Mouse (Mus musculus) megakaryocyte-erythroid progenitor cell, adult 5-6 weeks (primary cell): ENCODE results near the gene Vwa5b2. TPM values are rescaled to one million over a fixed set of nuclear protein-coding genes. Genes with fewer than 3 reads are reported as not detected.
A peak's percentile ranks its signal among the peaks of the same experiment; 100 is the strongest.

Experiments
- ATAC-seq: replicated peaks from 2 replicates; pipeline ENCODE4 v1.8.0; 2016; ENCODE audit warnings: mild to moderate bottlenecking, inconsistent platforms; ENCODE audit not compliant: severe bottlenecking, poor library complexity, low FRiP score, low TSS enrichment
- total RNA-seq, 2 experiments: library from RNA; stranded (forward) in 1 of 2; stranded (reverse) in 1 of 2; fragments of 200-1000, 215-1000 nt in 1 of 2; fragments of >200 nt in 1 of 2; fragmentation: Nextera tagmentation in 1 of 2; gene quantifications; 2 replicates each; pipeline ENCODE4 v1.2.3; 2014 to 2017

Gene Vwa5b2
- not detected in 2 replicates for total RNA-seq (2014; fragmentation: Nextera tagmentation)
- not detected in 2 replicates for total RNA-seq (2017)

GRCm38 (mm10) chr16:20589366-20589938 lies at the start of gene Vwa5b2:
Vwa5b2 (plus strand) TSS chr16:20589471.
- no peak for ATAC-seq

GRCm38 (mm10) chr16:20539649-20540048 lies 49.6 kb upstream of the Vwa5b2 start:
- ATAC-seq: no peak

GRCm38 (mm10) chr16:20540438-20540837 lies 48.8 kb upstream of the Vwa5b2 start:
- no peak for ATAC-seq

GRCm38 (mm10) chr16:20545696-20546095 lies 43.6 kb upstream of the Vwa5b2 start:
- no peak for ATAC-seq

- no peak for ATAC-seq
These were observed 41.8 kb upstream of the Vwa5b2 start for GRCm38 (mm10) chr16:20547423-20547822.

- peak; percentile 98 for ATAC-seq
These were observed 40.9 kb upstream of the Vwa5b2 start, which contains the start of gene Abcf3 for GRCm38 (mm10) chr16:20548096-20548948. Abcf3 (plus strand) TSS chr16:20548577.

- ATAC-seq: no peak
These were observed 40.1 kb upstream of the Vwa5b2 start for GRCm38 (mm10) chr16:20549161-20549560.

- ATAC-seq: no peak
These were observed 37.6 kb upstream of the Vwa5b2 start for GRCm38 (mm10) chr16:20551691-20552090.

GRCm38 (mm10) chr16:20552594-20552993 lies 36.7 kb upstream of the Vwa5b2 start:
- ATAC-seq: no peak

GRCm38 (mm10) chr16:20555000-20555399 lies 34.3 kb upstream of the Vwa5b2 start:
- ATAC-seq: no peak

GRCm38 (mm10) chr16:20557381-20557780 lies 31.9 kb upstream of the Vwa5b2 start:
- no peak for ATAC-seq

- ATAC-seq: no peak
These were observed 24.2 kb upstream of the Vwa5b2 start for GRCm38 (mm10) chr16:20565075-20565474.

- no peak for ATAC-seq
These were observed 838 bp downstream of the Vwa5b2 start for GRCm38 (mm10) chr16:20589939-20590679.

- ATAC-seq: no peak
These were observed 1.4 kb downstream of the Vwa5b2 start for GRCm38 (mm10) chr16:20590680-20591038.

GRCm38 (mm10) chr16:20591076-20591705 lies 1.9 kb downstream of the Vwa5b2 start:
- ATAC-seq: no peak

- peak; percentile 85 for ATAC-seq
These were observed 5.9 kb downstream of the Vwa5b2 start for GRCm38 (mm10) chr16:20595060-20595673.

- ATAC-seq: no peak
These were observed 6.5 kb downstream of the Vwa5b2 start for GRCm38 (mm10) chr16:20595737-20596136.

GRCm38 (mm10) chr16:20596687-20597441 lies 7.6 kb downstream of the Vwa5b2 start:
- ATAC-seq: no peak

- ATAC-seq: no peak
These were observed 11.2 kb downstream of the Vwa5b2 start for GRCm38 (mm10) chr16:20600511-20600910.
